Mouse (Mus musculus): ENCODE data around the gene Cxcl9. TPM values are rescaled to one million over a fixed set of nuclear protein-coding genes. Genes with fewer than 3 reads are reported as not detected.
"Not testable (repeated sequence)": the region's sequence is repeated elsewhere in the genome, so short reads cannot be mapped to it uniquely, and the experiment has no call there.

Gene Cxcl9
- polyA plus RNA-seq, 1 experiment = 14.6 TPM

GRCm38 (mm10) chr5:92358767-92359455 lies 31.0 kb upstream of the Cxcl9 start:
- Histone ChIP-seq H3K4me1 (ENCODE audit: control insufficient read depth, insufficient read depth, low read length) (no peaks in the 10 kb centered on the region; the same call in 1 of the 2 replicates), H3K27me3 (replicated peaks; ENCODE audit: control insufficient read depth, insufficient read depth, low read length) (no peaks in the 10 kb centered on the region), H3K27ac (ENCODE audit: insufficient read depth, low read depth, low read length) (no peak overlapping the region), H3K36me3 (ENCODE audit: control insufficient read depth, insufficient read depth, low read length) (no peaks in the 10 kb centered on the region), H3K4me3 (ENCODE audit: insufficient read depth, low read depth, low read length) (no peak overlapping the region)
- no peak for TF ChIP-seq CTCF (conservative IDR thresholded peaks at IDR 0.05; ENCODE audit: insufficient read depth, insufficient read length, low read depth, low read length)
- TF ChIP-seq POLR2A (IDR thresholded peaks at IDR 0.05; ENCODE audit: low read depth, low read length) = no peak
- 74% methylated on average over 11 of the region's 11 CpGs for WGBS
- peak; percentile 55 for DNase-seq

GRCm38 (mm10) chr5:92358033-92358432 lies 30.2 kb upstream of the Cxcl9 start:
- Histone ChIP-seq H3K27me3 (replicated peaks; ENCODE audit: control insufficient read depth, insufficient read depth, low read length) (no peaks in the 10 kb centered on the region), H3K4me1 (ENCODE audit: control insufficient read depth, insufficient read depth, low read length) (peaks cover 5% of the 10 kb centered on the region; the same call in 1 of the 2 replicates), H3K27ac (ENCODE audit: insufficient read depth, low read depth, low read length) (no peak overlapping the region), H3K4me3 (ENCODE audit: insufficient read depth, low read depth, low read length) (no peak overlapping the region), H3K36me3 (ENCODE audit: control insufficient read depth, insufficient read depth, low read length) (no peaks in the 10 kb centered on the region)
- 18% methylated on average over 12 of the region's 12 CpGs for WGBS
- TF ChIP-seq POLR2A (IDR thresholded peaks at IDR 0.05; ENCODE audit: low read depth, low read length) (no peak), CTCF (conservative IDR thresholded peaks at IDR 0.05; ENCODE audit: insufficient read depth, insufficient read length, low read depth, low read length) (no peak)
- DNase-seq = no peak

- H3K36me3 ChIP-seq (ENCODE audit: control insufficient read depth, insufficient read depth, low read length) = no peaks in the 10 kb centered on the region
- DNase-seq = peak; percentile 70
- peak overlapping the region; percentile 90 for H3K27ac ChIP-seq (ENCODE audit: insufficient read depth, low read depth, low read length)
- H3K4me3 ChIP-seq (ENCODE audit: insufficient read depth, low read depth, low read length) = peak overlapping the region; percentile 78
- no peaks in the 10 kb centered on the region for H3K27me3 ChIP-seq (replicated peaks; ENCODE audit: control insufficient read depth, insufficient read depth, low read length)
- no peak for TF ChIP-seq CTCF (conservative IDR thresholded peaks at IDR 0.05; ENCODE audit: insufficient read depth, insufficient read length, low read depth, low read length)
- no peak for TF ChIP-seq POLR2A (IDR thresholded peaks at IDR 0.05; ENCODE audit: low read depth, low read length)
- WGBS = 17% methylated on average over 11 of the region's 11 CpGs
- H3K4me1 ChIP-seq (ENCODE audit: control insufficient read depth, insufficient read depth, low read length) = peaks cover 13% of the 10 kb centered on the region; the same call in 1 of the 2 replicates
Observed at GRCm38 (mm10) chr5:92353517-92353916, 25.6 kb upstream of the Cxcl9 start.

- H3K27ac ChIP-seq (ENCODE audit: insufficient read depth, low read depth, low read length) = peak overlapping the region; percentile 61; the same call in 1 of the 2 replicates
- peak overlapping the region; percentile 33; the same call in 1 of the 2 replicates for H3K4me3 ChIP-seq (ENCODE audit: insufficient read depth, low read depth, low read length)
- 62% methylated on average over 4 of the region's 4 CpGs for WGBS
- H3K36me3 ChIP-seq (ENCODE audit: control insufficient read depth, insufficient read depth, low read length); H3K27me3 ChIP-seq (replicated peaks; ENCODE audit: control insufficient read depth, insufficient read depth, low read length); DNase-seq: not testable (repeated sequence)
- peaks cover 13% of the 10 kb centered on the region; the same call in 1 of the 2 replicates for H3K4me1 ChIP-seq (ENCODE audit: control insufficient read depth, insufficient read depth, low read length)
Observed at GRCm38 (mm10) chr5:92352716-92353115, 24.8 kb upstream of the Cxcl9 start.

- H3K4me1 ChIP-seq (ENCODE audit: control insufficient read depth, insufficient read depth, low read length) = peaks cover 13% of the 10 kb centered on the region; the same call in 1 of the 2 replicates
- H3K27ac ChIP-seq (ENCODE audit: insufficient read depth, low read depth, low read length) = 0 out of 2 replicates have a peak overlapping the region, but pooled peaks have one; percentile 51
- no peak for DNase-seq
- 70% methylated on average over 7 of the region's 7 CpGs for WGBS
- no peak overlapping the region for H3K4me3 ChIP-seq (ENCODE audit: insufficient read depth, low read depth, low read length)
- TF ChIP-seq CTCF (conservative IDR thresholded peaks at IDR 0.05; ENCODE audit: insufficient read depth, insufficient read length, low read depth, low read length) (no peak), POLR2A (IDR thresholded peaks at IDR 0.05; ENCODE audit: low read depth, low read length) (no peak)
- no peaks in the 10 kb centered on the region for H3K36me3 ChIP-seq (ENCODE audit: control insufficient read depth, insufficient read depth, low read length)
- H3K27me3 ChIP-seq (replicated peaks; ENCODE audit: control insufficient read depth, insufficient read depth, low read length) = no peaks in the 10 kb centered on the region
Observed at GRCm38 (mm10) chr5:92349731-92350130, 21.9 kb upstream of the Cxcl9 start.

- H3K36me3 ChIP-seq (ENCODE audit: control insufficient read depth, insufficient read depth, low read length) = no peaks in the 10 kb centered on the region
- no peaks in the 10 kb centered on the region for H3K27me3 ChIP-seq (replicated peaks; ENCODE audit: control insufficient read depth, insufficient read depth, low read length)
- peak; percentile 91 for DNase-seq
- H3K4me1 ChIP-seq (ENCODE audit: control insufficient read depth, insufficient read depth, low read length) = peaks cover 13% of the 10 kb centered on the region; the same call in 1 of the 2 replicates
- H3K27ac ChIP-seq (ENCODE audit: insufficient read depth, low read depth, low read length) = peak within 1 kb of the TSS; percentile 51; the same call in 1 of the 2 replicates
- 4% methylated on average over 14 of the region's 14 CpGs for WGBS
- TF ChIP-seq CTCF (conservative IDR thresholded peaks at IDR 0.05; ENCODE audit: insufficient read depth, insufficient read length, low read depth, low read length) (no peak), POLR2A (IDR thresholded peaks at IDR 0.05; ENCODE audit: low read depth, low read length) (no peak)
- peak within 1 kb of the TSS; percentile 29 for H3K4me3 ChIP-seq (ENCODE audit: insufficient read depth, low read depth, low read length)
Observed at GRCm38 (mm10) chr5:92348794-92349413, 21.0 kb upstream of the Cxcl9 start, which contains the start of gene Cxcl10. Gene Cxcl10, minus strand, starts transcription at chr5:92348889.

- Histone ChIP-seq H3K36me3 (ENCODE audit: control insufficient read depth, insufficient read depth, low read length) (no peaks in the 10 kb centered on the region), H3K4me1 (ENCODE audit: control insufficient read depth, insufficient read depth, low read length) (peaks cover 6% of the 10 kb centered on the region; the same call in 1 of the 2 replicates), H3K27ac (ENCODE audit: insufficient read depth, low read depth, low read length) (no peak overlapping the region), H3K4me3 (ENCODE audit: insufficient read depth, low read depth, low read length) (no peak overlapping the region), H3K27me3 (replicated peaks; ENCODE audit: control insufficient read depth, insufficient read depth, low read length) (no peaks in the 10 kb centered on the region)
- TF ChIP-seq POLR2A (IDR thresholded peaks at IDR 0.05; ENCODE audit: low read depth, low read length) (no peak), CTCF (conservative IDR thresholded peaks at IDR 0.05; ENCODE audit: insufficient read depth, insufficient read length, low read depth, low read length) (no peak)
- 79% methylated on average over 8 of the region's 8 CpGs for WGBS
- no peak for DNase-seq
Observed at GRCm38 (mm10) chr5:92345006-92345405, 17.1 kb upstream of the Cxcl9 start.
